Mouse (Mus musculus): ENCODE data around the gene Ensa.

GRCm38 (mm10) chr3:95613996-95614395 lies 10.8 kb upstream of the Ensa start:
- no peak for TF ChIP-seq CTCF (IDR thresholded peaks at IDR 0.05; ENCODE audit: extremely low read depth, insufficient read depth, low read length)
- TF ChIP-seq POLR2A (IDR thresholded peaks at IDR 0.05; ENCODE audit: extremely low read depth, insufficient read depth, low read length), result no peak
